Mouse (Mus musculus) myocyte (in vitro differentiated cells): Measurements from ENCODE around the gene Mchr1. TPM values are rescaled to one million over a fixed set of nuclear protein-coding genes. Genes with fewer than 3 reads are reported as not detected.
A peak's percentile ranks its signal among the peaks of the same experiment; 100 is the strongest.

Source experiments
- H3K27me3 ChIP-seq: one replicate; pipeline ENCODE4 v1.6.1; 2011; ENCODE audit not compliant: control insufficient read depth, insufficient read depth, insufficient read length
- H3K36me3 ChIP-seq: one replicate; pipeline ENCODE4 v1.6.1; 2011; ENCODE audit not compliant: control insufficient read depth, insufficient read depth
- H3K4me2 ChIP-seq: one replicate; pipeline ENCODE4 v1.6.1; 2011; ENCODE audit warnings: low read depth, control low read depth
- H3K4me3 ChIP-seq: one replicate; pipeline ENCODE4 v1.5.1; 2011; ENCODE audit warnings: mild to moderate bottlenecking, control low read depth, moderate library complexity
- H3K79me2 ChIP-seq: one replicate; pipeline ENCODE4 v1.6.1; 2011; ENCODE audit not compliant: control insufficient read depth, insufficient read depth
- H3ac ChIP-seq: one replicate; pipeline ENCODE4 v1.6.1; 2011; ENCODE audit not compliant: control insufficient read depth, insufficient read length
- CEBPB ChIP-seq: IDR thresholded peaks from 2 replicates; pipeline ENCODE4 v1.6.1; 2011; ENCODE audit warnings: mild to moderate bottlenecking, moderate library complexity; ENCODE audit not compliant: poor library complexity, insufficient read depth, severe bottlenecking
- E2F4 ChIP-seq: IDR thresholded peaks from one replicate; pipeline ENCODE4 v1.6.1; 2011; ENCODE audit warnings: mild to moderate bottlenecking, control low read depth, moderate library complexity; ENCODE audit not compliant: insufficient read depth
- MAX ChIP-seq: IDR thresholded peaks from one replicate; pipeline ENCODE4 v1.6.1; 2011; ENCODE audit warnings: low read depth, mild to moderate bottlenecking, control low read depth
- MYOD1 ChIP-seq, 3 experiments: IDR thresholded peaks; one replicate each; pipeline ENCODE4 v1.6.1; 2011; ENCODE audit warnings: control low read depth in 2 of 3, low read depth in 2 of 3, mild to moderate bottlenecking in 2 of 3, moderate library complexity in 1 of 3; ENCODE audit not compliant: insufficient read length in 2 of 3, control insufficient read depth in 1 of 3
- MYOG ChIP-seq, 3 experiments: IDR thresholded peaks; one replicate each; pipeline ENCODE4 v1.6.1; 2011; ENCODE audit warnings: control low read depth in 2 of 3, low read depth in 2 of 3, mild to moderate bottlenecking in 2 of 3; ENCODE audit not compliant: insufficient read length in 2 of 3, control insufficient read depth in 1 of 3, insufficient read depth in 1 of 3
- POLR2A ChIP-seq: IDR thresholded peaks from one replicate; pipeline ENCODE4 v1.6.1; 2011; ENCODE audit warnings: low read depth, mild to moderate bottlenecking, control low read depth, moderate library complexity; ENCODE audit not compliant: insufficient read length
- POLR2AphosphoS2 ChIP-seq: IDR thresholded peaks from one replicate; pipeline ENCODE4 v1.6.1; 2011; ENCODE audit warnings: low read depth, control low read depth; ENCODE audit not compliant: insufficient read length
- REST ChIP-seq: IDR thresholded peaks from one replicate; pipeline ENCODE4 v1.6.1; 2011; ENCODE audit warnings: mild to moderate bottlenecking, control low read depth, moderate library complexity; ENCODE audit not compliant: insufficient read depth, insufficient read length
- SRF ChIP-seq: IDR thresholded peaks from one replicate; pipeline ENCODE4 v1.6.1; 2011; ENCODE audit warnings: low read depth; ENCODE audit not compliant: control insufficient read depth, insufficient read length
- TCF12 ChIP-seq: IDR thresholded peaks from one replicate; pipeline ENCODE4 v1.6.1; 2011; ENCODE audit warnings: mild to moderate bottlenecking, control low read depth; ENCODE audit not compliant: poor library complexity, insufficient read depth, severe bottlenecking
- TCF3 ChIP-seq: IDR thresholded peaks from one replicate; pipeline ENCODE4 v1.6.1; 2011; ENCODE audit warnings: low read depth, control low read depth; ENCODE audit not compliant: insufficient read length
- USF1 ChIP-seq: IDR thresholded peaks from one replicate; pipeline ENCODE4 v1.6.1; 2011; ENCODE audit warnings: low read depth, mild to moderate bottlenecking, control low read depth, moderate library complexity
- polyA plus RNA-seq: library from polyadenylated mRNA; unstranded; fragments of >200 nt; fragmentation: generic; extraction: Trizol; gene quantifications from one replicate; pipeline ENCODE4 v1.2.1, GENCODE M21; 2012; ENCODE audit warnings: missing spikeins

Gene Mchr1
- polyA plus RNA-seq, 1 experiment: 0.44 TPM

- no peak overlapping the region for H3ac ChIP-seq
- no peak overlapping the region for H3K4me3 ChIP-seq
- no peaks in the 10 kb centered on the region for H3K79me2 ChIP-seq
- no peaks in the 10 kb centered on the region for H3K36me3 ChIP-seq
- no peak overlapping the region for H3K4me2 ChIP-seq
- TF ChIP-seq MYOG (IDR thresholded peaks at IDR 0.05; ENCODE audit: control insufficient read depth in 1 of 3, insufficient read depth in 1 of 3, insufficient read length in 2 of 3, low read depth in 2 of 3) (no peak), SRF (no peak), USF1 (no peak), POLR2A (no peak), MYOD1 (IDR thresholded peaks at IDR 0.05; ENCODE audit: control insufficient read depth in 1 of 3, insufficient read length in 2 of 3, low read depth in 2 of 3) (no peak), TCF3 (no peak), POLR2AphosphoS2 (no peak), TCF12 (no peak), REST (no peak), MAX (no peak), CEBPB (no peak), E2F4 (no peak)
- no peaks in the 10 kb centered on the region for H3K27me3 ChIP-seq
Observed at GRCm38 (mm10) chr15:81260208-81260607, 24.9 kb downstream of the Mchr1 start.

GRCm38 (mm10) chr15:81264392-81265095 is 29.2 kb downstream of the Mchr1 start:
- Histone ChIP-seq H3ac (no peak overlapping the region), H3K36me3 (no peaks in the 10 kb centered on the region), H3K4me2 (peak overlapping the region; percentile 68), H3K79me2 (no peaks in the 10 kb centered on the region), H3K4me3 (no peak overlapping the region), H3K27me3 (no peaks in the 10 kb centered on the region)
- no peak for TF ChIP-seq REST
- no peak for TF ChIP-seq POLR2AphosphoS2
- TF ChIP-seq MYOD1 (IDR thresholded peaks at IDR 0.05; ENCODE audit: control insufficient read depth in 1 of 3, insufficient read length in 2 of 3, low read depth in 2 of 3): peak; percentile 65 to 95 (median 89)
- peak; percentile 66 for TF ChIP-seq TCF3
- no peak for TF ChIP-seq POLR2A
- TF ChIP-seq MAX: peak; percentile 21
- TF ChIP-seq SRF: peak; percentile 84
- no peak for TF ChIP-seq TCF12
- TF ChIP-seq E2F4: no peak
- peak; percentile 80 for TF ChIP-seq CEBPB
- TF ChIP-seq USF1: no peak
- peak; percentile 79 to 93 (median 89) for TF ChIP-seq MYOG (IDR thresholded peaks at IDR 0.05; ENCODE audit: control insufficient read depth in 1 of 3, insufficient read depth in 1 of 3, insufficient read length in 2 of 3, low read depth in 2 of 3)

GRCm38 (mm10) chr15:81267416-81267815 is 32.1 kb downstream of the Mchr1 start:
- Histone ChIP-seq H3ac (no peak overlapping the region), H3K4me2 (peak overlapping the region; percentile 1), H3K79me2 (no peaks in the 10 kb centered on the region), H3K27me3 (no peaks in the 10 kb centered on the region), H3K36me3 (no peaks in the 10 kb centered on the region), H3K4me3 (no peak overlapping the region)
- no peak for TF ChIP-seq SRF
- TF ChIP-seq CEBPB: no peak
- TF ChIP-seq REST: no peak

- Histone ChIP-seq H3K4me3 (no peak overlapping the region), H3K79me2 (no peaks in the 10 kb centered on the region), H3ac (no peak overlapping the region), H3K27me3 (no peaks in the 10 kb centered on the region), H3K36me3 (no peaks in the 10 kb centered on the region), H3K4me2 (peak overlapping the region; percentile 76)
- TF ChIP-seq USF1: no peak
- TF ChIP-seq TCF12: no peak
- no peak for TF ChIP-seq MAX
- TF ChIP-seq TCF3: no peak
- peak; percentile 40 for TF ChIP-seq POLR2A
- no peak for TF ChIP-seq CEBPB
Observed at GRCm38 (mm10) chr15:81272305-81273053, 37.2 kb downstream of the Mchr1 start.

- Histone ChIP-seq H3K36me3 (no peaks in the 10 kb centered on the region), H3K79me2 (no peaks in the 10 kb centered on the region), H3ac (no peak overlapping the region), H3K4me3 (no peak overlapping the region), H3K27me3 (no peaks in the 10 kb centered on the region), H3K4me2 (no peak overlapping the region)
- no peak for TF ChIP-seq E2F4
- TF ChIP-seq TCF12: no peak
- TF ChIP-seq REST: no peak
- no peak for TF ChIP-seq MAX
- TF ChIP-seq MYOD1 (IDR thresholded peaks at IDR 0.05; ENCODE audit: control insufficient read depth in 1 of 3, insufficient read length in 2 of 3, low read depth in 2 of 3): no peak
- no peak for TF ChIP-seq POLR2A
- TF ChIP-seq SRF: no peak
- no peak for TF ChIP-seq CEBPB
- TF ChIP-seq TCF3: no peak
- no peak for TF ChIP-seq USF1
- no peak for TF ChIP-seq POLR2AphosphoS2
- TF ChIP-seq MYOG (IDR thresholded peaks at IDR 0.05; ENCODE audit: control insufficient read depth in 1 of 3, insufficient read depth in 1 of 3, insufficient read length in 2 of 3, low read depth in 2 of 3): no peak
Observed at GRCm38 (mm10) chr15:81273361-81273760, 38.1 kb downstream of the Mchr1 start.
